Mouse (Mus musculus): Measurements from ENCODE around the gene Emcn. TPM values are rescaled to one million over a fixed set of nuclear protein-coding genes. Genes with fewer than 3 reads are reported as not detected.

Gene Emcn
- total RNA-seq, 2 experiments from 2014 or later = not detected

GRCm38 (mm10) chr3:137382311-137382710, 41.4 kb downstream of the Emcn start:
- no peak for ATAC-seq (replicated peaks; ENCODE audit: low FRiP score, poor library complexity, severe bottlenecking)

GRCm38 (mm10) chr3:137395588-137395987, 54.7 kb downstream of the Emcn start:
- no peak for ATAC-seq (replicated peaks; ENCODE audit: low FRiP score, poor library complexity, severe bottlenecking)

- ATAC-seq (replicated peaks; ENCODE audit: low FRiP score, poor library complexity, severe bottlenecking) = no peak
These were observed 74.7 kb downstream of the Emcn start for GRCm38 (mm10) chr3:137415451-137416086.

- ATAC-seq (replicated peaks; ENCODE audit: low FRiP score, poor library complexity, severe bottlenecking) = no peak
These were observed 77.8 kb downstream of the Emcn start for GRCm38 (mm10) chr3:137418636-137419035.

GRCm38 (mm10) chr3:137429516-137429915, 88.6 kb downstream of the Emcn start:
- no peak for ATAC-seq (replicated peaks; ENCODE audit: low FRiP score, poor library complexity, severe bottlenecking)

- no peak for ATAC-seq (replicated peaks; ENCODE audit: low FRiP score, poor library complexity, severe bottlenecking)
These were observed 124.2 kb downstream of the Emcn start for GRCm38 (mm10) chr3:137464902-137465629.

GRCm38 (mm10) chr3:137465953-137466352, 125.1 kb downstream of the Emcn start:
- no peak for ATAC-seq (replicated peaks; ENCODE audit: low FRiP score, poor library complexity, severe bottlenecking)

- ATAC-seq (replicated peaks; ENCODE audit: low FRiP score, poor library complexity, severe bottlenecking) = no peak
These were observed 125.9 kb downstream of the Emcn start for GRCm38 (mm10) chr3:137466766-137467165.

GRCm38 (mm10) chr3:137467386-137467785, 126.5 kb downstream of the Emcn start:
- no peak for ATAC-seq (replicated peaks; ENCODE audit: low FRiP score, poor library complexity, severe bottlenecking)

GRCm38 (mm10) chr3:137472145-137472544, 131.3 kb downstream of the Emcn start:
- ATAC-seq (replicated peaks; ENCODE audit: low FRiP score, poor library complexity, severe bottlenecking) = no peak

- ATAC-seq (replicated peaks; ENCODE audit: low FRiP score, poor library complexity, severe bottlenecking) = no peak
These were observed 139.0 kb downstream of the Emcn start for GRCm38 (mm10) chr3:137479761-137480339.

- ATAC-seq (replicated peaks; ENCODE audit: low FRiP score, poor library complexity, severe bottlenecking) = no peak
These were observed 140.3 kb downstream of the Emcn start for GRCm38 (mm10) chr3:137481157-137481556.
